Mouse (Mus musculus) liver, adult (tissue): Measurements from ENCODE around the gene Trappc2l.

Experiments used
- GATA4 ChIP-seq: IDR thresholded peaks from 2 replicates; pipeline ENCODE4 v1.6.1; 2014; ENCODE audit warnings: mild to moderate bottlenecking, low read length; ENCODE audit not compliant: insufficient replicate concordance

Trappc2l gene

GRCm38 (mm10) chr8:122606810-122607209 is 4.6 kb upstream of the Trappc2l start:
- no peak for TF ChIP-seq GATA4

GRCm38 (mm10) chr8:122610209-122610608 is 1.2 kb upstream of the Trappc2l start:
- TF ChIP-seq GATA4, result no peak

- TF ChIP-seq GATA4, result no peak
These were observed 695 bp upstream of the Trappc2l start for GRCm38 (mm10) chr8:122610612-122611277.

- no peak for TF ChIP-seq GATA4
These were observed 4.9 kb downstream of the Trappc2l start for GRCm38 (mm10) chr8:122616181-122616905.

- TF ChIP-seq GATA4, result no peak
These were observed 6.6 kb downstream of the Trappc2l start for GRCm38 (mm10) chr8:122617947-122618546.

GRCm38 (mm10) chr8:122618660-122619378 is 7.4 kb downstream of the Trappc2l start:
- TF ChIP-seq GATA4, result no peak

- TF ChIP-seq GATA4, result no peak
These were observed 9.0 kb downstream of the Trappc2l start for GRCm38 (mm10) chr8:122620446-122620845.

- no peak for TF ChIP-seq GATA4
These were observed 11.3 kb downstream of the Trappc2l start, which contains the start of gene Pabpn1l for GRCm38 (mm10) chr8:122622727-122623126. Gene Pabpn1l, minus strand, starts transcription at chr8:122622739.

- TF ChIP-seq GATA4, result no peak
These were observed 12.6 kb downstream of the Trappc2l start for GRCm38 (mm10) chr8:122623844-122624642.

- no peak for TF ChIP-seq GATA4
These were observed 13.2 kb downstream of the Trappc2l start for GRCm38 (mm10) chr8:122624653-122625052.

- no peak for TF ChIP-seq GATA4
These were observed 14.4 kb downstream of the Trappc2l start for GRCm38 (mm10) chr8:122625811-122626210.

- TF ChIP-seq GATA4, result no peak
These were observed 15.5 kb downstream of the Trappc2l start for GRCm38 (mm10) chr8:122626896-122627295.

GRCm38 (mm10) chr8:122629388-122629787 is 17.9 kb downstream of the Trappc2l start:
- TF ChIP-seq GATA4, result no peak

- no peak for TF ChIP-seq GATA4
These were observed 19.3 kb downstream of the Trappc2l start for GRCm38 (mm10) chr8:122630696-122631095.

- TF ChIP-seq GATA4, result no peak
These were observed 21.8 kb downstream of the Trappc2l start for GRCm38 (mm10) chr8:122633205-122633604.
